Mouse (Mus musculus) liver, postnatal 0 days (tissue): ENCODE results near the gene Gdf15.

ENCODE experiments used
- CTCF ChIP-seq: sonication (generic); IDR thresholded peaks from 2 replicates; pipeline ENCODE4 v1.5.1; 2016; ENCODE audit warnings: antibody characterized with exemption, low read depth
- EP300 ChIP-seq: IDR thresholded peaks from 2 replicates; pipeline ENCODE4 v1.6.1; 2016; ENCODE audit warnings: antibody characterized with exemption, low read depth, mild to moderate bottlenecking

DNA sequence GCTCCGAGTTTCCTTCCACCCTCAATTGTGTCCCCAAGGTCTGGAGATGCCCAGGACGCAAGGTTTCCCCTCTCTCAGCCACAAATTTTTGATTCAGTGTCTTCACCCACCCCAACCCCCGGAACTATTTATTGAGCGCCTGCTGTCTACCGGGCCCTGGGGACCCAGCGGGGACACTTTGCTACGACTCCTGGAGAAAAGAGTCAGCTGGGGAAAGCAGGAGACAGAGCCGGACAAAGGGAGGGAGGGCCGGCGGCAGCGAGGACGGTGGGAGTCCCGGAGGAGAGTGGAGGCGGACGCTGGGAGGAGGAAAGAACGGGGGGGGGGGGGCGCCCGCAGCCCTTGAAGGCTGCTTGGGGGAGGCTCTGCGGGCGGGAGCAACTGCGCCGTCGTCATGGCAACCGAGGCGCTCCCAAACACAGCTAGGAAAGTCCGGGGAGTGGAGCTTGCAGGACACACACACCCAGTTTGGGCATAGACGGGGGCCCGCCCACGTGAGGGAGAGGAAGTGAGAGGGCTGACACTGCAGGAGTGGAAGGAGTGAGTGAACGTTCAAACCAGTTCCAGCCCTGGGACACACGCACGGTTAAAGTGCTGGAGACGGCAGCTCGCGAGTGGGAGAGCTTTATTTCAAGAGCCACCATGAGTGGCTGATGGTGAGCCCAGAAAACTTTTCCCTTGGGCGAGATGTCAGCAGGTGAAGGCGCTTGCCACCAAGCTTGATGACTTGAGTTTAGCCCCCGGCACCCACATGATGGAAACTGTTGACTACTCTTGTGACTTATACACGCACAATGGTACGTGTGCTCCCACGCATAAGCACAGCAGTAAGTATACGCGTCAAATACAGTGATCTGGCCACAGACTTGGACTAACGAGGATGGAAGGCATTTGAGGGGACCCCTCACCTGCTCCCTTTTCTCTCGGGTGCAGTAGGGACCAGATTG is 22.1 kb downstream of the Gdf15 start:
- TF ChIP-seq CTCF: no peak
- TF ChIP-seq EP300: no peak; the same call in 1 of the 2 replicates
